9 mouse cellular contexts compared by ENCODE assay signal in genomic region chr11:97728311-97728710, GRCm38 (mm10). TPM values are rescaled to one million over a fixed set of nuclear protein-coding genes. Genes with fewer than 3 reads are reported as not detected.
DNase-seq lines count a peak whose midpoint lies in the region; ATAC-seq and TF ChIP-seq lines count a peak whose summit lies in the region.
"Had no signal": no experiment of that assay in that cellular context is flagged by ENCODE, and none has a peak within 500 bp of the region (broad histone marks: within the 10 kb centered on the region; RNA-seq: fewer than 3 reads in every experiment).

No protein-coding gene starts in this region.

- DNase-seq in gastrocnemius, adult 2 months: no peak
- no peak for DNase-seq in gastrocnemius, postnatal 10 days
- peak; percentile 72 for DNase-seq in 3134 (ENCODE audit: extremely low read depth, insufficient read length, low spot score)
- DNase-seq in brain, adult 2 months (ENCODE audit: low read depth, low spot score): peak; percentile 59
- no peak for DNase-seq in embryo, embryonic 10 days (ENCODE audit: low spot score)
- no peak for DNase-seq in stomach, postnatal 0 days (ENCODE audit: low spot score)
- DNase-seq: kidney, adult 9 months had no signal

- WGBS in stomach, postnatal 0 days: 76% methylated on average over 7 of the region's 7 CpGs
- 86% methylated on average over 7 of the region's 7 CpGs for WGBS in forebrain, embryonic 16.5 days

- peak; percentile 95 for ATAC-seq in megakaryocyte progenitor cell, adult 5-6 weeks (replicated peaks; ENCODE audit: poor library complexity)
- no peak for ATAC-seq in stomach, postnatal 0 days (ENCODE audit: low FRiP score, low TSS enrichment)
- no peak for ATAC-seq in forebrain, embryonic 16.5 days

- peaks cover 23% of the 10 kb centered on the region for H3K36me3 ChIP-seq in stomach, postnatal 0 days (ENCODE audit: control insufficient read depth, insufficient read depth, low read length)
- H3K36me3 ChIP-seq in forebrain, embryonic 16.5 days (ENCODE audit: control insufficient read depth, insufficient read depth): peaks cover 23% of the 10 kb centered on the region; the same call in 1 of the 2 replicates

- intact Hi-C loops in gastrocnemius, adult 2 months (cut with DNase I): no loop called here

- no peak overlapping the region for H3K9ac ChIP-seq in stomach, postnatal 0 days (ENCODE audit: low read length)
- no peak overlapping the region for H3K9ac ChIP-seq in forebrain, embryonic 16.5 days (replicated peaks; ENCODE audit: low read depth, low read length)

- no peak overlapping the region; the same call in 1 of the 2 replicates for H3K4me3 ChIP-seq in gastrocnemius, adult 2 months
- no peak overlapping the region for H3K4me3 ChIP-seq in stomach, postnatal 0 days (ENCODE audit: low read depth, low read length)
- no peak overlapping the region for H3K4me3 ChIP-seq in forebrain, embryonic 16.5 days (replicated peaks; ENCODE audit: low read length)

- H3K4me2 ChIP-seq in stomach, postnatal 0 days (replicated peaks; ENCODE audit: low read depth): no peak overlapping the region
- H3K4me2 ChIP-seq in forebrain, embryonic 16.5 days (ENCODE audit: low read length): no peak overlapping the region

- no peak for TF ChIP-seq CTCF in gastrocnemius, adult 2 months (IDR thresholded peaks at IDR 0.05)
- no peak for TF ChIP-seq CTCF in stomach, postnatal 0 days (IDR thresholded peaks at IDR 0.05; ENCODE audit: low read depth)

- peak overlapping the region; percentile 72 for H3K27ac ChIP-seq in gastrocnemius, adult 2 months
- no peak overlapping the region for H3K27ac ChIP-seq in stomach, postnatal 0 days (replicated peaks)
- no peak overlapping the region for H3K27ac ChIP-seq in forebrain, embryonic 16.5 days (ENCODE audit: low read length)

- no peaks in the 10 kb centered on the region for H3K4me1 ChIP-seq in stomach, postnatal 0 days (replicated peaks; ENCODE audit: control insufficient read depth, insufficient read depth)
- H3K4me1 ChIP-seq in forebrain, embryonic 16.5 days (replicated peaks; ENCODE audit: control insufficient read depth, insufficient read depth, low read length): no peaks in the 10 kb centered on the region

- TF ChIP-seq EP300 in stomach, postnatal 0 days (optimal IDR thresholded peaks at IDR 0.05): no peak

- no peaks in the 10 kb centered on the region for H3K9me3 ChIP-seq in stomach, postnatal 0 days (ENCODE audit: control insufficient read depth, low read length)
- no peaks in the 10 kb centered on the region for H3K9me3 ChIP-seq in forebrain, embryonic 16.5 days (ENCODE audit: control insufficient read depth, low read length)

- H3K27me3 ChIP-seq in stomach, postnatal 0 days (ENCODE audit: control insufficient read depth, insufficient read depth, low read length): no peaks in the 10 kb centered on the region
- no peaks in the 10 kb centered on the region for H3K27me3 ChIP-seq in forebrain, embryonic 16.5 days (replicated peaks; ENCODE audit: control insufficient read depth, insufficient read depth, low read length)

RNA-seq across cellular contexts. Expression of gene Pip4k2b, which starts 16.2 kb away (rescaled TPM):
- total RNA-seq in gastrocnemius, adult 2 months (2021): 10 to 100 TPM; 59.3 to 66.2 TPM
- total RNA-seq in gastrocnemius, postnatal 10 days (2021): 10 to 100 TPM; 46.8 to 49.7 TPM
- total RNA-seq in megakaryocyte progenitor cell, adult 5-6 weeks (2015): 16.9 and 17.6 TPM in 2 replicates
- total RNA-seq in megakaryocyte progenitor cell, adult 5-6 weeks (2017): 17.2 and 28.6 TPM in 2 replicates
- polyA plus RNA-seq in stomach, postnatal 0 days (2015; fragmentation: Nextera tagmentation; extraction: Ambion mirVana): 0.73 and 0.75 TPM in 2 replicates
- 4.1 and 4.7 TPM in 2 replicates for polyA plus RNA-seq in forebrain, embryonic 16.5 days (2015; fragmentation: Nextera tagmentation; extraction: Ambion mirVana)

RNA-seq across cellular contexts. Expression of gene Psmb3, which starts 25.1 kb away (rescaled TPM):
- 100 to 1,000 TPM; 141 to 159 TPM for total RNA-seq in gastrocnemius, adult 2 months (2021)
- total RNA-seq in gastrocnemius, postnatal 10 days (2021): 100 to 1,000 TPM; 174 to 190 TPM
- 114 and 126 TPM in 2 replicates for total RNA-seq in megakaryocyte progenitor cell, adult 5-6 weeks (2015)
- 158 and 185 TPM in 2 replicates for total RNA-seq in megakaryocyte progenitor cell, adult 5-6 weeks (2017)
- polyA plus RNA-seq in stomach, postnatal 0 days (2015; fragmentation: Nextera tagmentation; extraction: Ambion mirVana): 405 and 438 TPM in 2 replicates
- polyA plus RNA-seq in forebrain, embryonic 16.5 days (2015; fragmentation: Nextera tagmentation; extraction: Ambion mirVana): 403 and 431 TPM in 2 replicates

RNA-seq across cellular contexts. Expression of gene Pcgf2, which starts 28.0 kb away (rescaled TPM):
- 1 to 10 TPM; 1.7 to 2.9 TPM for total RNA-seq in gastrocnemius, adult 2 months (2021)
- total RNA-seq in gastrocnemius, postnatal 10 days (2021): 10 to 100 TPM; 11.9 to 18.6 TPM
- 3.9 and 4.6 TPM in 2 replicates for total RNA-seq in megakaryocyte progenitor cell, adult 5-6 weeks (2015)
- total RNA-seq in megakaryocyte progenitor cell, adult 5-6 weeks (2017): 1.2 and 1.5 TPM in 2 replicates
- polyA plus RNA-seq in stomach, postnatal 0 days (2015; fragmentation: Nextera tagmentation; extraction: Ambion mirVana): 5.9 and 6.6 TPM in 2 replicates
- 14.8 and 19.8 TPM in 2 replicates for polyA plus RNA-seq in forebrain, embryonic 16.5 days (2015; fragmentation: Nextera tagmentation; extraction: Ambion mirVana)

RNA-seq across cellular contexts. Expression of gene Cwc25, which starts 38.0 kb away (rescaled TPM):
- total RNA-seq in gastrocnemius, adult 2 months (2021): 1 to 10 TPM; 6.2 to 6.5 TPM
- total RNA-seq in gastrocnemius, postnatal 10 days (2021): 1 to 10 TPM; 8.4 to 9.7 TPM
- total RNA-seq in megakaryocyte progenitor cell, adult 5-6 weeks (2015): 8.8 and 9.3 TPM in 2 replicates
- total RNA-seq in megakaryocyte progenitor cell, adult 5-6 weeks (2017): 16.7 and 19.2 TPM in 2 replicates
- polyA plus RNA-seq in stomach, postnatal 0 days (2015; fragmentation: Nextera tagmentation; extraction: Ambion mirVana): 9.0 TPM in 2 replicates
- 17.1 and 19.5 TPM in 2 replicates for polyA plus RNA-seq in forebrain, embryonic 16.5 days (2015; fragmentation: Nextera tagmentation; extraction: Ambion mirVana)

RNA-seq across cellular contexts. Expression of gene Cisd3, which starts 42.7 kb away (rescaled TPM):
- 100 to 1,000 TPM in 1 of 2 experiments, 10 to 100 TPM in 1; 96.2 to 111 TPM for total RNA-seq in gastrocnemius, adult 2 months (2021)
- total RNA-seq in gastrocnemius, postnatal 10 days (2021): 10 to 100 TPM; 84.5 to 99.4 TPM
- 17.4 and 24.9 TPM in 2 replicates for total RNA-seq in megakaryocyte progenitor cell, adult 5-6 weeks (2015)
- total RNA-seq in megakaryocyte progenitor cell, adult 5-6 weeks (2017): 3.5 and 5.4 TPM in 2 replicates
- polyA plus RNA-seq in stomach, postnatal 0 days (2015; fragmentation: Nextera tagmentation; extraction: Ambion mirVana): 44.2 TPM in 2 replicates
- 14.6 and 15.4 TPM in 2 replicates for polyA plus RNA-seq in forebrain, embryonic 16.5 days (2015; fragmentation: Nextera tagmentation; extraction: Ambion mirVana)

Comparison
In these comparisons a context has a peak if more than half of its experiments do, and no peak if none do; other contexts are left out.
1. DNase-seq: peak in 3134 (single experiment) and brain, adult 2 months (single experiment); none in gastrocnemius, adult 2 months (single experiment), gastrocnemius, postnatal 10 days (single experiment), embryo, embryonic 10 days (single experiment) and stomach, postnatal 0 days (single experiment).